ENCODE assay signal across 8 mouse cellular contexts in genomic region chr2:119209176-119209507, GRCm38 (mm10). TPM values are rescaled to one million over a fixed set of nuclear protein-coding genes. Genes with fewer than 3 reads are reported as not detected.
DNase-seq lines count a peak whose midpoint lies in the region; ATAC-seq and TF ChIP-seq lines count a peak whose summit lies in the region.

No protein-coding gene starts in this region.

- DNase-seq in lung, adult 2 months: no peak
- DNase-seq in lung, adult 18-20 months: no peak
- DNase-seq in spleen, adult 12 weeks (ENCODE audit: low spot score): no peak
- no peak for DNase-seq in lung, postnatal 4 days

- no peak for ATAC-seq in embryonic facial prominence, embryonic 13.5 days (ENCODE audit: insufficient number of reproducible peaks, insufficient read depth, low FRiP score, low TSS enrichment, low read depth)
- ATAC-seq in intestine, embryonic 16.5 days: peak; percentile 7
- peak; percentile 12 for ATAC-seq in neural tube, embryonic 13.5 days (ENCODE audit: low read depth)
- no peak; the same call in 1 of the 2 replicates for ATAC-seq in erythroid progenitor cell, adult 5-6 weeks (replicated peaks; ENCODE audit: low FRiP score, poor library complexity, severe bottlenecking)

- no peak overlapping the region; the same call in 1 of the 2 replicates for H3K27ac ChIP-seq in embryonic facial prominence, embryonic 13.5 days
- H3K27ac ChIP-seq in intestine, embryonic 16.5 days (ENCODE audit: low read length): peak overlapping the region; percentile 75
- H3K27ac ChIP-seq in neural tube, embryonic 13.5 days (replicated peaks): peak overlapping the region; percentile 87

- TF ChIP-seq CTCF in lung, adult 2 months (IDR thresholded peaks at IDR 0.05; ENCODE audit: insufficient read depth, low read length): no peak

- no peaks in the 10 kb centered on the region for H3K9me3 ChIP-seq in embryonic facial prominence, embryonic 13.5 days
- no peaks in the 10 kb centered on the region for H3K9me3 ChIP-seq in intestine, embryonic 16.5 days (ENCODE audit: control insufficient read depth, low read length)
- no peaks in the 10 kb centered on the region for H3K9me3 ChIP-seq in neural tube, embryonic 13.5 days

- H3K27me3 ChIP-seq in embryonic facial prominence, embryonic 13.5 days: no peaks in the 10 kb centered on the region
- no peaks in the 10 kb centered on the region for H3K27me3 ChIP-seq in intestine, embryonic 16.5 days (replicated peaks; ENCODE audit: control insufficient read depth, insufficient read depth, low read length)
- H3K27me3 ChIP-seq in neural tube, embryonic 13.5 days: no peaks in the 10 kb centered on the region

- H3K4me1 ChIP-seq in lung, adult 2 months (ENCODE audit: control insufficient read depth, insufficient read depth, low read length): 0 out of 2 replicates have a peak, but pooled peaks cover 2% of the 10 kb centered on the region
- H3K4me1 ChIP-seq in embryonic facial prominence, embryonic 13.5 days: peaks cover 12% of the 10 kb centered on the region
- H3K4me1 ChIP-seq in intestine, embryonic 16.5 days (ENCODE audit: control insufficient read depth, insufficient read depth, low read length): 0 out of 2 replicates have a peak, but pooled peaks cover 8% of the 10 kb centered on the region
- peaks cover 18% of the 10 kb centered on the region for H3K4me1 ChIP-seq in neural tube, embryonic 13.5 days (replicated peaks)

- TF ChIP-seq POLR2A in lung, adult 2 months (IDR thresholded peaks at IDR 0.05; ENCODE audit: borderline replicate concordance, extremely low read depth, low read depth, low read length): no peak

- peaks cover 36% of the 10 kb centered on the region for H3K36me3 ChIP-seq in embryonic facial prominence, embryonic 13.5 days
- H3K36me3 ChIP-seq in intestine, embryonic 16.5 days (ENCODE audit: control insufficient read depth, insufficient read depth, low read length): peaks cover 4% of the 10 kb centered on the region; the same call in 1 of the 2 replicates
- H3K36me3 ChIP-seq in neural tube, embryonic 13.5 days: peaks cover 37% of the 10 kb centered on the region

- H3K4me3 ChIP-seq in lung, adult 2 months (replicated peaks; ENCODE audit: extremely low read depth, low read depth, low read length): peak overlapping the region; percentile 81
- H3K4me3 ChIP-seq in embryonic facial prominence, embryonic 13.5 days: peak overlapping the region; percentile 68
- H3K4me3 ChIP-seq in intestine, embryonic 16.5 days (ENCODE audit: low read length): peak overlapping the region; percentile 90
- H3K4me3 ChIP-seq in neural tube, embryonic 13.5 days: peak overlapping the region; percentile 65

- peak overlapping the region; percentile 69 for H3K4me2 ChIP-seq in embryonic facial prominence, embryonic 13.5 days
- H3K4me2 ChIP-seq in intestine, embryonic 16.5 days (ENCODE audit: low read depth, low read length): peak overlapping the region; percentile 63
- H3K4me2 ChIP-seq in neural tube, embryonic 13.5 days: peak overlapping the region; percentile 63

- under 1% methylated on average over 13 of the region's 13 CpGs for WGBS in lung, adult 2 months
- 1% methylated on average over 13 of the region's 13 CpGs for WGBS in embryonic facial prominence, embryonic 13.5 days
- WGBS in intestine, embryonic 16.5 days: 1% methylated on average over 13 of the region's 13 CpGs
- 1% methylated on average over 13 of the region's 13 CpGs for WGBS in neural tube, embryonic 13.5 days

- peak overlapping the region; percentile 81 for H3K9ac ChIP-seq in embryonic facial prominence, embryonic 13.5 days
- H3K9ac ChIP-seq in intestine, embryonic 16.5 days (ENCODE audit: low read depth, low read length): peak overlapping the region; percentile 88
- H3K9ac ChIP-seq in neural tube, embryonic 13.5 days: peak overlapping the region; percentile 80

RNA-seq across cellular contexts. Expression of gene Dnajc17, which starts 0.5 kb away (rescaled TPM):
- 2.7 and 4.1 TPM in 2 replicates for polyA plus RNA-seq in lung, adult 2 months (2012; rRNA removed)
- 25.3 and 31.1 TPM in 2 replicates for polyA plus RNA-seq in embryonic facial prominence, embryonic 13.5 days (2015; fragmentation: Nextera tagmentation; extraction: Ambion mirVana)
- 10.3 and 14.9 TPM in 2 replicates for polyA plus RNA-seq in intestine, embryonic 16.5 days (2015; fragmentation: Nextera tagmentation; extraction: Ambion mirVana)
- polyA plus RNA-seq in neural tube, embryonic 13.5 days (2015; fragmentation: Nextera tagmentation; extraction: Ambion mirVana): 20.4 and 24.4 TPM in 2 replicates
- total RNA-seq in erythroid progenitor cell, adult 5-6 weeks (2015; ENCODE audit: low replicate concordance): 8.4 and 13.3 TPM in 2 replicates
- 24.7 and 54.9 TPM in 2 replicates for total RNA-seq in erythroid progenitor cell, adult 5-6 weeks (2017; ENCODE audit: low replicate concordance)

RNA-seq across cellular contexts. Expression of gene Zfyve19, which starts 0.7 kb away (rescaled TPM):
- polyA plus RNA-seq in lung, adult 2 months (2012; rRNA removed): 29.8 and 36.1 TPM in 2 replicates
- polyA plus RNA-seq in embryonic facial prominence, embryonic 13.5 days (2015; fragmentation: Nextera tagmentation; extraction: Ambion mirVana): 51.3 and 60.6 TPM in 2 replicates
- 69.1 and 69.8 TPM in 2 replicates for polyA plus RNA-seq in intestine, embryonic 16.5 days (2015; fragmentation: Nextera tagmentation; extraction: Ambion mirVana)
- 54.8 and 58.9 TPM in 2 replicates for polyA plus RNA-seq in neural tube, embryonic 13.5 days (2015; fragmentation: Nextera tagmentation; extraction: Ambion mirVana)
- 5.4 and 17.6 TPM in 2 replicates for total RNA-seq in erythroid progenitor cell, adult 5-6 weeks (2015; ENCODE audit: low replicate concordance)
- 5.1 and 12.1 TPM in 2 replicates for total RNA-seq in erythroid progenitor cell, adult 5-6 weeks (2017; ENCODE audit: low replicate concordance)

RNA-seq across cellular contexts. Expression of gene Ppp1r14d, which starts 20.6 kb away (rescaled TPM):
- polyA plus RNA-seq in lung, adult 2 months (2012; rRNA removed): 1.1 and 1.9 TPM in 2 replicates
- 0.28 and 0.47 TPM in 2 replicates for polyA plus RNA-seq in embryonic facial prominence, embryonic 13.5 days (2015; fragmentation: Nextera tagmentation; extraction: Ambion mirVana)
- 30.1 and 35.2 TPM in 2 replicates for polyA plus RNA-seq in intestine, embryonic 16.5 days (2015; fragmentation: Nextera tagmentation; extraction: Ambion mirVana)
- not detected in 2 replicates for polyA plus RNA-seq in neural tube, embryonic 13.5 days (2015; fragmentation: Nextera tagmentation; extraction: Ambion mirVana)
- not detected in 2 replicates for total RNA-seq in erythroid progenitor cell, adult 5-6 weeks (2015; ENCODE audit: low replicate concordance)
- total RNA-seq in erythroid progenitor cell, adult 5-6 weeks (2017; ENCODE audit: low replicate concordance): not detected in 2 replicates

RNA-seq across cellular contexts. Expression of gene Spint1, which starts 28.0 kb away (rescaled TPM):
- polyA plus RNA-seq in lung, adult 2 months (2012; rRNA removed): 47.7 and 51.0 TPM in 2 replicates
- 15.3 and 15.4 TPM in 2 replicates for polyA plus RNA-seq in embryonic facial prominence, embryonic 13.5 days (2015; fragmentation: Nextera tagmentation; extraction: Ambion mirVana)
- polyA plus RNA-seq in intestine, embryonic 16.5 days (2015; fragmentation: Nextera tagmentation; extraction: Ambion mirVana): 114 and 132 TPM in 2 replicates
- polyA plus RNA-seq in neural tube, embryonic 13.5 days (2015; fragmentation: Nextera tagmentation; extraction: Ambion mirVana): 0.32 and 0.92 TPM in 2 replicates
- total RNA-seq in erythroid progenitor cell, adult 5-6 weeks (2015; ENCODE audit: low replicate concordance): not detected in 2 replicates
- total RNA-seq in erythroid progenitor cell, adult 5-6 weeks (2017; ENCODE audit: low replicate concordance): not detected in 2 replicates

RNA-seq across cellular contexts. Expression of gene Gm14137, which starts 34.8 kb away (rescaled TPM):
- 0.06 and 0.76 TPM in 2 replicates for polyA plus RNA-seq in lung, adult 2 months (2012; rRNA removed)
- 0.78 and 1.0 TPM in 2 replicates for polyA plus RNA-seq in embryonic facial prominence, embryonic 13.5 days (2015; fragmentation: Nextera tagmentation; extraction: Ambion mirVana)
- 0.15 and 0.31 TPM in 2 replicates for polyA plus RNA-seq in intestine, embryonic 16.5 days (2015; fragmentation: Nextera tagmentation; extraction: Ambion mirVana)
- 0.50 and 0.66 TPM in 2 replicates for polyA plus RNA-seq in neural tube, embryonic 13.5 days (2015; fragmentation: Nextera tagmentation; extraction: Ambion mirVana)
- total RNA-seq in erythroid progenitor cell, adult 5-6 weeks (2015; ENCODE audit: low replicate concordance): not detected in 2 replicates
- total RNA-seq in erythroid progenitor cell, adult 5-6 weeks (2017; ENCODE audit: low replicate concordance): 0.53 TPM in 1 of 2 replicates, not detected in the other

Comparison
In these comparisons a context has a peak if more than half of its experiments do, and no peak if none do; other contexts are left out.
1. ATAC-seq: peak in intestine, embryonic 16.5 days (single experiment) and neural tube, embryonic 13.5 days (single experiment); none in embryonic facial prominence, embryonic 13.5 days (single experiment) and erythroid progenitor cell, adult 5-6 weeks (single experiment).
2. RNA of gene Ppp1r14d, which starts 20.6 kb away (polyA plus RNA-seq): 30.1 to 35.2 TPM in intestine, embryonic 16.5 days; 1.1 to 1.9 TPM in lung, adult 2 months, 0.28 to 0.47 TPM in embryonic facial prominence, embryonic 13.5 days and not detected in neural tube, embryonic 13.5 days; every median in the first group is over 10 times any median in the second.
3. Peak in every context shown above with its lines, with median percentiles within 50 percentile points of each other: H3K4me3 ChIP-seq, H3K4me2 ChIP-seq and H3K9ac ChIP-seq.